Comparison of ENCODE assay signal across 9 mouse cellular contexts in genomic region chr10:69307067-69307466, GRCm38 (mm10). TPM values are rescaled to one million over a fixed set of nuclear protein-coding genes. Genes with fewer than 3 reads are reported as not detected.
DNase-seq lines count a peak whose midpoint lies in the region; TF ChIP-seq lines count a peak whose summit lies in the region.
"Had no signal": no experiment of that assay in that cellular context is flagged by ENCODE, and none has a peak within 500 bp of the region (broad histone marks: within the 10 kb centered on the region; RNA-seq: fewer than 3 reads in every experiment).

No protein-coding gene starts in this region.

- WGBS in heart, embryonic 10.5 days, result 42% methylated on average over 5 of the region's 5 CpGs

- peak; percentile 95 for TF ChIP-seq CTCF in layer of hippocampus, adult 2 months (conservative IDR thresholded peaks at IDR 0.05)

- peaks cover 16% of the 10 kb centered on the region for H3K4me1 ChIP-seq in heart, embryonic 10.5 days

- no peaks in the 10 kb centered on the region for H3K9me3 ChIP-seq in heart, embryonic 10.5 days
- H3K9me3 ChIP-seq: heart, embryonic 13.5 days; stomach, embryonic 15.5 days had no signal

- no peak overlapping the region for H3K27ac ChIP-seq in heart, embryonic 10.5 days
- H3K27ac ChIP-seq in layer of hippocampus, adult 2 months, result no peak overlapping the region
- H3K27ac ChIP-seq: heart, embryonic 13.5 days had no signal

- no peaks in the 10 kb centered on the region for H3K27me3 ChIP-seq in heart, embryonic 10.5 days (ENCODE audit: insufficient read depth, poor library complexity, severe bottlenecking)
- H3K27me3 ChIP-seq: heart, embryonic 13.5 days; stomach, embryonic 15.5 days had no signal

- peak; percentile 61 to 67 for DNase-seq in B cell, adult 2 months
- peak; percentile 72 for DNase-seq in MN1 (ENCODE audit: low spot score)
- DNase-seq in cerebellum, postnatal 25 days, result peak; percentile 36 to 69
- peak; percentile 82 for DNase-seq in heart, embryonic 10.5 days (ENCODE audit: low spot score)
- peak; percentile 35 to 68 for DNase-seq in layer of hippocampus, adult 2 months (ENCODE audit: low spot score in 2 of 2)
- DNase-seq in lung, postnatal 10 days, result peak; percentile 85
- peak; percentile 58 to 75 for DNase-seq in right cerebral cortex, postnatal 10 days (ENCODE audit: low spot score in 2 of 2)

- H3K4me3 ChIP-seq in heart, embryonic 10.5 days, result no peak overlapping the region
- no peak overlapping the region for H3K4me3 ChIP-seq in layer of hippocampus, adult 2 months
- H3K4me3 ChIP-seq: heart, embryonic 13.5 days; stomach, embryonic 15.5 days had no signal

- H3K36me3 ChIP-seq in heart, embryonic 10.5 days, result no peaks in the 10 kb centered on the region
- H3K36me3 ChIP-seq: heart, embryonic 13.5 days; stomach, embryonic 15.5 days had no signal

RNA-seq across cellular contexts. Expression of gene Cdk1, which starts 45.7 kb away (rescaled TPM):
- polyA plus RNA-seq in heart, embryonic 10.5 days (2016; fragmentation: Nextera tagmentation; extraction: Ambion mirVana), result 411 and 465 TPM in 2 replicates
- total RNA-seq in layer of hippocampus, adult 2 months (2021), result under 1 TPM; 0.61 to 1.00 TPM
